Comparison of ENCODE assay signal across 8 mouse cellular contexts in the genomic region with DNA sequence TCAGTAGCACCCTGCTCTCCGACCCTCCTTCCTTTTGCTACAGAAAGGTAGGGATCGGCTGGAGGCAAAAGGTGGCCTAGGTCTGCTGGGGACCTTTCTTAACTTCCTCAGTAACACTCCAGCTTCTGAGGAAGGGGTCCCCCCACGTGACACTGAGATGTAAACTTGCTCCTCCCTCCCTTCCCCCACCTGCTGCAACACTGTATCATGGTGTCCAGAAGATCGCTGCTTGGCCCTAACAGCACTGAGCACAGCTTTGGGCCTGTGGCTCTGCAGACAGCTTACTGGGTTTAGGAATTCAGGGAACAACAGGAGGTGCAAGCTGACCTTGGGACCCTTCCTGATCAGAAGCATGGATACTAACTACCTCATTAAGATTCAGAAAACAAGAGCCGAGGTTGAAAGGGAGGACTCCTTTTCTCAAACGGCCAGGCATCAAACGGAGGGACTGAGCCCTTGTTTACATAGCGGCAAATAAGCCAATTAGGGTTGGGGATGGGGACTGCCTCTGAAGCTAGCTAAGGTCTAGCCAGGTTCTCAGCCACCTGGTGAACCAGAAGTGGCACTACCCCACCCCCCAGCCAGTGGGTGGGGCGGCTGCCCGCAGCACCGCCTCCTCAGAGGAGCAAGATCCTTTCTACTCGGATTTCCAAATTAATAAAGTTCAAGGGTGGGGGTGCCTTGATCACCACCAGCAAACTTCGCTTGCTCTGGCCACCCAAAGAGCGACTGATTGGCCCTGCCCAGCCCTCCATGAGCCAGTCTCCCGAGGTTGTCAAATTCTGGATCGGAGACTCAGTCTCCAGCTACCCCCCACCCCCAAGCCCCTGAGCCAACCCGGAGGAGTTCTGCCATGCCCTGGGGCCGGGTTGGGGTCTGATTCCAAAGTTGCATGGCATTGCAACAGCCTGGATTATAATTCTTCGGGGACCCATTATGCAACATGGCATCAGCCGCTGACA. TPM values are rescaled to one million over a fixed set of nuclear protein-coding genes. Genes with fewer than 3 reads are reported as not detected.
DNase-seq lines count a peak whose midpoint lies in the region; ATAC-seq and TF ChIP-seq lines count a peak whose summit lies in the region.

No protein-coding gene starts in this region.

- peaks cover 39% of the 10 kb centered on the region for H3K4me1 ChIP-seq in forebrain, postnatal 0 days (ENCODE audit: insufficient read depth)
- H3K4me1 ChIP-seq in limb, embryonic 11.5 days (ENCODE audit: control insufficient read depth, insufficient read depth, low read length) = peaks cover 67% of the 10 kb centered on the region
- H3K4me1 ChIP-seq in midbrain, embryonic 16.5 days (ENCODE audit: control insufficient read depth, insufficient read depth, low read length) = peaks cover 69% of the 10 kb centered on the region

- peak overlapping the region; percentile 86; the same call in 1 of the 2 replicates for H3K9ac ChIP-seq in forebrain, postnatal 0 days
- no peak overlapping the region for H3K9ac ChIP-seq in limb, embryonic 11.5 days (ENCODE audit: low read length)
- peak overlapping the region; percentile 94 for H3K9ac ChIP-seq in midbrain, embryonic 16.5 days (ENCODE audit: low read depth, low read length)

- DNase-seq in adrenal gland, adult (ENCODE audit: inconsistent age in 2 of 2, low spot score in 1 of 2) = peak; percentile 60 to 84
- no peak for DNase-seq in adrenal gland, postnatal 4 days (ENCODE audit: low spot score in 2 of 2)
- DNase-seq in adrenal gland, postnatal 25 days = peak; percentile 36
- DNase-seq in forebrain, postnatal 0 days = no peak
- peak; percentile 45 for DNase-seq in limb, embryonic 11.5 days (ENCODE audit: low spot score)
- no peak for DNase-seq in spleen, postnatal 10 days (ENCODE audit: low spot score in 2 of 2)
- DNase-seq in gastrocnemius, postnatal 4 days (ENCODE audit: low spot score in 2 of 2) = no peak

- peak overlapping the region; percentile 85 for H3K4me3 ChIP-seq in forebrain, postnatal 0 days (ENCODE audit: low read depth, low read length)
- peak overlapping the region; percentile 82 for H3K4me3 ChIP-seq in limb, embryonic 11.5 days (ENCODE audit: low read depth, low read length)
- peak overlapping the region; percentile 95 for H3K4me3 ChIP-seq in midbrain, embryonic 16.5 days (ENCODE audit: low read depth, low read length)

- H3K9me3 ChIP-seq in forebrain, postnatal 0 days (ENCODE audit: low read length) = no peaks in the 10 kb centered on the region
- no peaks in the 10 kb centered on the region for H3K9me3 ChIP-seq in limb, embryonic 11.5 days (ENCODE audit: control insufficient read depth, low read length)
- H3K9me3 ChIP-seq in midbrain, embryonic 16.5 days (replicated peaks; ENCODE audit: control insufficient read depth, low read length, poor library complexity, severe bottlenecking) = no peaks in the 10 kb centered on the region

- no peak for TF ChIP-seq CTCF in forebrain, postnatal 0 days (IDR thresholded peaks at IDR 0.05; ENCODE audit: low read depth)

- peak overlapping the region; percentile 92 for H3K4me2 ChIP-seq in forebrain, postnatal 0 days (ENCODE audit: low read depth)
- peak overlapping the region; percentile 80 for H3K4me2 ChIP-seq in limb, embryonic 11.5 days (ENCODE audit: low read depth, severe bottlenecking)
- H3K4me2 ChIP-seq in midbrain, embryonic 16.5 days (ENCODE audit: low read length) = peak overlapping the region; percentile 76

- no peak for ATAC-seq in forebrain, postnatal 0 days
- ATAC-seq in limb, embryonic 11.5 days (ENCODE audit: insufficient number of reproducible peaks, low FRiP score, low TSS enrichment, low read depth) = no peak
- no peak for ATAC-seq in midbrain, embryonic 16.5 days

- H3K27me3 ChIP-seq in forebrain, postnatal 0 days (ENCODE audit: insufficient read depth, low read length) = peaks cover 12% of the 10 kb centered on the region
- peaks cover 67% of the 10 kb centered on the region for H3K27me3 ChIP-seq in limb, embryonic 11.5 days (ENCODE audit: control insufficient read depth, insufficient read depth, low read length)
- peaks cover 15% of the 10 kb centered on the region for H3K27me3 ChIP-seq in midbrain, embryonic 16.5 days (ENCODE audit: control insufficient read depth, insufficient read depth, low read depth, low read length)

- peaks cover 20% of the 10 kb centered on the region for H3K36me3 ChIP-seq in forebrain, postnatal 0 days (ENCODE audit: insufficient read depth)
- no peaks in the 10 kb centered on the region for H3K36me3 ChIP-seq in limb, embryonic 11.5 days (ENCODE audit: control insufficient read depth, insufficient read depth, low read length)
- peaks cover 16% of the 10 kb centered on the region; the same call in 1 of the 2 replicates for H3K36me3 ChIP-seq in midbrain, embryonic 16.5 days (ENCODE audit: control insufficient read depth, insufficient read depth, low read length)

- H3K27ac ChIP-seq in forebrain, postnatal 0 days (ENCODE audit: low read depth, low read length) = no peak overlapping the region
- no peak overlapping the region for H3K27ac ChIP-seq in limb, embryonic 11.5 days (replicated peaks; ENCODE audit: low read depth, low read length)
- H3K27ac ChIP-seq in midbrain, embryonic 16.5 days (ENCODE audit: low read length) = no peak overlapping the region

- WGBS in forebrain, postnatal 0 days = 20% methylated on average over 20 of the region's 20 CpGs
- WGBS in limb, embryonic 11.5 days = 2% methylated on average over 20 of the region's 20 CpGs
- WGBS in midbrain, embryonic 16.5 days = 15% methylated on average over 20 of the region's 20 CpGs

RNA-seq across cellular contexts. Expression of gene Cbx4, which starts 3.1 kb away (rescaled TPM):
- 10 to 100 TPM; 69.7 to 76.8 TPM for total RNA-seq in adrenal gland, postnatal 4 days (2021)
- total RNA-seq in adrenal gland, postnatal 25 days (2021) = 100 and 121 TPM in 2 replicates
- 36.1 and 38.6 TPM in 2 replicates for total RNA-seq in forebrain, postnatal 0 days (2014; rRNA removed)
- polyA plus RNA-seq in forebrain, postnatal 0 days (2015; fragmentation: Nextera tagmentation; extraction: Ambion mirVana) = 21.7 and 26.1 TPM in 2 replicates
- 5.4 and 5.8 TPM in 2 replicates for polyA plus RNA-seq in limb, embryonic 11.5 days (2014; fragmentation: Nextera tagmentation; extraction: Ambion mirVana)
- 23.9 and 25.6 TPM in 2 replicates for polyA plus RNA-seq in midbrain, embryonic 16.5 days (2015; fragmentation: Nextera tagmentation; extraction: Ambion mirVana)
- total RNA-seq in gastrocnemius, postnatal 4 days (2021) = 10 to 100 TPM; 10.4 to 10.7 TPM

RNA-seq across cellular contexts. Expression of gene Cbx8, which starts 42.1 kb away (rescaled TPM):
- total RNA-seq in adrenal gland, postnatal 4 days (2021) = 10 to 100 TPM; 10.8 to 15.5 TPM
- 9.2 and 13.0 TPM in 2 replicates for total RNA-seq in adrenal gland, postnatal 25 days (2021)
- total RNA-seq in forebrain, postnatal 0 days (2014; rRNA removed) = 14.2 and 21.9 TPM in 2 replicates
- 5.3 and 8.5 TPM in 2 replicates for polyA plus RNA-seq in forebrain, postnatal 0 days (2015; fragmentation: Nextera tagmentation; extraction: Ambion mirVana)
- polyA plus RNA-seq in limb, embryonic 11.5 days (2014; fragmentation: Nextera tagmentation; extraction: Ambion mirVana) = 12.2 and 13.4 TPM in 2 replicates
- 8.5 and 8.6 TPM in 2 replicates for polyA plus RNA-seq in midbrain, embryonic 16.5 days (2015; fragmentation: Nextera tagmentation; extraction: Ambion mirVana)
- total RNA-seq in gastrocnemius, postnatal 4 days (2021) = 1 to 10 TPM; 4.6 to 5.3 TPM

Comparison
In these comparisons a context has a peak if more than half of its experiments do, and no peak if none do; other contexts are left out.
1. DNase-seq: peak in adrenal gland, adult (2 of 2), adrenal gland, postnatal 25 days (single experiment) and limb, embryonic 11.5 days (single experiment); none in adrenal gland, postnatal 4 days (0 of 2), forebrain, postnatal 0 days (single experiment), spleen, postnatal 10 days (0 of 2) and gastrocnemius, postnatal 4 days (0 of 2).
2. Peak in every context shown above with its lines, with median percentiles within 50 percentile points of each other: H3K4me2 ChIP-seq and H3K4me3 ChIP-seq.